Mouse (Mus musculus) MEL (cell line): ENCODE measurements at regions not wholly inside any gene's neighbourhood (a gene's known extent, or its start where the extent isn't known, plus 50 kb on each side); places are given as distances from the start of the nearest gene placed in this dataset.

ENCODE experiments used
- DNase-seq: peaks from one replicate; pipeline ENCODE4 v3.0.0; 2011; ENCODE audit warnings: low read depth, low spot score
- H3K27ac ChIP-seq: 2 replicates; pipeline ENCODE4 v1.5.1; 2012; ENCODE audit warnings: low read depth, mild to moderate bottlenecking, control low read depth, low read length, moderate library complexity; ENCODE audit not compliant: control insufficient read depth
- H3K27me3 ChIP-seq, 2 experiments: fragments of 150-350 bp in 1 of 2; sonication (generic) in 1 of 2; 2 replicates each; pipeline ENCODE4 v1.6.1; 2012; ENCODE audit warnings: low read length in 2 of 2, mild to moderate bottlenecking in 2 of 2, improper control_type of control experiment in 1 of 2, moderate library complexity in 1 of 2; ENCODE audit not compliant: insufficient read depth in 2 of 2, control insufficient read depth in 1 of 2
- H3K36me3 ChIP-seq, 2 experiments: 2 replicates each; pipeline ENCODE4 v1.6.1; 2012 to 2014; ENCODE audit warnings: low read length in 2 of 2, improper control_type of control experiment in 1 of 2, inconsistent platforms in 1 of 2, mild to moderate bottlenecking in 1 of 2; ENCODE audit not compliant: insufficient read depth in 2 of 2, control insufficient read depth in 1 of 2
- H3K4me1 ChIP-seq, 2 experiments: fragments of 150-350 bp in 1 of 2; sonication (generic) in 1 of 2; 2 replicates each; pipeline ENCODE4 v1.6.1; 2012; ENCODE audit warnings: low read length in 2 of 2, improper control_type of control experiment in 1 of 2, mild to moderate bottlenecking in 1 of 2; ENCODE audit not compliant: insufficient read depth in 2 of 2, control insufficient read depth in 1 of 2
- H3K4me3 ChIP-seq, 2 experiments: fragments of 150-350 bp in 1 of 2; sonication (generic) in 1 of 2; 2 replicates each; pipeline ENCODE4 v1.5.1; 2012; ENCODE audit warnings: low read depth in 2 of 2, low read length in 2 of 2, mild to moderate bottlenecking in 2 of 2, moderate library complexity in 2 of 2, control low read depth in 1 of 2, improper control_type of control experiment in 1 of 2; ENCODE audit not compliant: control insufficient read depth in 1 of 2, insufficient read depth in 1 of 2
- H3K79me2 ChIP-seq: 2 replicates; pipeline ENCODE4 v1.6.1; 2012; ENCODE audit warnings: mild to moderate bottlenecking, low read length, moderate library complexity; ENCODE audit not compliant: control insufficient read depth, poor library complexity, insufficient read depth
- H3K9ac ChIP-seq: 2 replicates; pipeline ENCODE4 v1.6.1; 2012; ENCODE audit warnings: low read depth, mild to moderate bottlenecking, control low read depth, low read length, moderate library complexity; ENCODE audit not compliant: control insufficient read depth, poor library complexity, severe bottlenecking
- H3K9me3 ChIP-seq: fragments of 150-350 bp; sonication (generic); replicated peaks from 2 replicates; pipeline ENCODE4 v1.6.1; 2012; ENCODE audit warnings: mild to moderate bottlenecking, low read length, improper control_type of control experiment, moderate library complexity; ENCODE audit not compliant: insufficient read depth
- CTCF ChIP-seq, 3 experiments: IDR thresholded peaks in 2 of 3; conservative IDR thresholded peaks in 1 of 3; 2 replicates each; pipeline ENCODE4 v1.5.1; 2011 to 2012; ENCODE audit warnings: low read length in 3 of 3, low read depth in 2 of 3, mild to moderate bottlenecking in 2 of 3, improper control_type of control experiment in 1 of 3, inconsistent platforms in 1 of 3, mixed read lengths in 1 of 3, moderate library complexity in 1 of 3; ENCODE audit not compliant: control insufficient read depth in 1 of 3, insufficient read depth in 1 of 3, poor library complexity in 1 of 3, severe bottlenecking in 1 of 3
- EP300 ChIP-seq, 2 experiments: IDR thresholded peaks; 2 replicates each; pipeline ENCODE4 v1.6.1; 2011; ENCODE audit warnings: improper control_type of control experiment in 2 of 2, low read length in 2 of 2, low read depth in 1 of 2, mild to moderate bottlenecking in 1 of 2
- ETS1 ChIP-seq: IDR thresholded peaks from 2 replicates; pipeline ENCODE4 v1.6.1; 2012; ENCODE audit warnings: low read depth, mild to moderate bottlenecking, inconsistent platforms, low read length, improper control_type of control experiment, moderate library complexity
- GATA1 ChIP-seq: IDR thresholded peaks from 2 replicates; pipeline ENCODE4 v1.6.1; 2011; ENCODE audit warnings: low read depth, low read length, improper control_type of control experiment
- KAT2A ChIP-seq: conservative IDR thresholded peaks from 2 replicates; pipeline ENCODE4 v1.6.1; 2012; ENCODE audit warnings: low read depth, low read length, improper control_type of control experiment, inconsistent platforms
- MAFK ChIP-seq: IDR thresholded peaks from 2 replicates; pipeline ENCODE4 v1.6.1; 2011; ENCODE audit warnings: low read depth, mild to moderate bottlenecking, low read length, improper control_type of control experiment, borderline replicate concordance
- MAX ChIP-seq: IDR thresholded peaks from 2 replicates; pipeline ENCODE4 v1.6.1; 2011; ENCODE audit warnings: low read length, improper control_type of control experiment
- MEF2A ChIP-seq: IDR thresholded peaks from 2 replicates; pipeline ENCODE4 v1.6.1; 2014; ENCODE audit warnings: low read depth, mild to moderate bottlenecking, inconsistent platforms, low read length, improper control_type of control experiment; ENCODE audit not compliant: poor library complexity, insufficient replicate concordance, severe bottlenecking; ENCODE audit errors: extremely low read depth
- MXI1 ChIP-seq: IDR thresholded peaks from 2 replicates; pipeline ENCODE4 v1.6.1; 2011; ENCODE audit warnings: mild to moderate bottlenecking, low read depth, low read length, improper control_type of control experiment
- MYC ChIP-seq: IDR thresholded peaks from 2 replicates; pipeline ENCODE4 v1.6.1; 2011; ENCODE audit warnings: low read depth, mild to moderate bottlenecking, low read length, improper control_type of control experiment, moderate library complexity
- POLR2AphosphoS5 ChIP-seq: IDR thresholded peaks from 2 replicates; pipeline ENCODE4 v1.6.1; 2012; ENCODE audit warnings: low read depth, borderline replicate concordance, mild to moderate bottlenecking, inconsistent platforms, low read length, moderate library complexity, mixed read lengths
- RAD21 ChIP-seq: IDR thresholded peaks from 2 replicates; pipeline ENCODE4 v1.6.1; 2011; ENCODE audit warnings: mild to moderate bottlenecking, low read depth, low read length, improper control_type of control experiment
- RCOR1 ChIP-seq: IDR thresholded peaks from 2 replicates; pipeline ENCODE4 v1.6.1; 2012; ENCODE audit warnings: low read depth, mild to moderate bottlenecking, inconsistent platforms, low read length, improper control_type of control experiment
- SMC3 ChIP-seq: IDR thresholded peaks from 2 replicates; pipeline ENCODE4 v1.6.1; 2011; ENCODE audit warnings: low read depth, low read length, improper control_type of control experiment
- TAL1 ChIP-seq: IDR thresholded peaks from 2 replicates; pipeline ENCODE4 v1.6.1; 2012; ENCODE audit warnings: mild to moderate bottlenecking, inconsistent platforms, low read length, moderate library complexity, mixed read lengths
- TBP ChIP-seq: IDR thresholded peaks from 2 replicates; pipeline ENCODE4 v1.8.0; 2011; ENCODE audit warnings: low read depth, low read length, improper control_type of control experiment
- TCF12 ChIP-seq: IDR thresholded peaks from 2 replicates; pipeline ENCODE4 v1.6.1; 2014; ENCODE audit warnings: low read depth, mild to moderate bottlenecking, inconsistent platforms, low read length, improper control_type of control experiment, moderate library complexity
- USF2 ChIP-seq, 2 experiments: IDR thresholded peaks; 2 replicates each; pipeline ENCODE4 v1.6.1; 2011 to 2012; ENCODE audit warnings: improper control_type of control experiment in 2 of 2, low read length in 2 of 2, borderline replicate concordance in 1 of 2, inconsistent platforms in 1 of 2, low read depth in 1 of 2, mild to moderate bottlenecking in 1 of 2; ENCODE audit not compliant: insufficient read depth in 1 of 2
- ZMIZ1 ChIP-seq: IDR thresholded peaks from 2 replicates; pipeline ENCODE4 v1.6.1; 2012; ENCODE audit warnings: low read depth, mild to moderate bottlenecking, inconsistent platforms, low read length, improper control_type of control experiment, moderate library complexity

DNA sequence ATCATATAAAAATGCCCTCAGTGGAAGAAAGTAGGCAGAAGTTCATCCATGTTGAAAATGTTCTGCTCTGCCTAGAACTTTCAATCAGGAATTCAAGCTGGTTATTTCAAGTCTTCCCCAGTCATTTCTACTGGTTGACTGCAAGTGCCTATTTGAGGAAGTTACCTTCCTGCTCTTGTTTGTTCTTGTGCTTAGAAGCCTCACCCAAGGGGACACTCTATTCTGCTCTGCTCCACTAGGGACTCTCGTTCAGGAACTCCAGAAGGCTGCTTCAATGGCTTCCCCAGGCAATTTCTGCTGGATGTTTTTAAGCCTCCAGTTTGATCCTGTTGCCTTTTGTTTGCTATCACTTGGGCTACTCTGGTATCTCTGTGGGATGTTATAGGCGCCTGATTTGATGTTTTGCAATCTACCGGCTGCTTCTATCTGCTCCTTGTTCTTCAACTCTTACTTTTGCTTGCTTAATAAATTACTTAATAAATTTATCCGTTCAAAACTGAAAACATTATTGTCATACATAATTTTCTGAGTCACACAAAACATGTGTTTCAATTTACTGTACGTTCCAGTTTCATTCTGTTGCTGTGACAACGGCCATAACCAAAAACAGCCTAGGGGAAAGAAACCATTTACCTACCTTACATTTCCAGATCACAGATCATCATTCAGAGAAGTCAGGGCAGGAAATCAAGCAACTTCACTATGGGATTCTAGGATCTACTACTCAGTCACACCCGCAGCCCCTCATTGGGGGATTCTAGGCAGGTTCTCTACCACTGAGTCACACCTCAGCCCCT, 71.4 kb upstream of the Foxk1 start:
- H3K27ac ChIP-seq = no peak overlapping the region
- no peaks in the 10 kb centered on the region for H3K27me3 ChIP-seq
- H3K4me3 ChIP-seq = no peak overlapping the region
- no peaks in the 10 kb centered on the region for H3K36me3 ChIP-seq
- H3K9ac ChIP-seq = no peak overlapping the region
- no peaks in the 10 kb centered on the region for H3K9me3 ChIP-seq
- no peaks in the 10 kb centered on the region for H3K79me2 ChIP-seq
- peak; percentile 6 for DNase-seq
- TF ChIP-seq ZMIZ1 = no peak
- TF ChIP-seq TAL1 = no peak
- TF ChIP-seq POLR2AphosphoS5 = no peak
- TF ChIP-seq MYC = no peak
- no peak for TF ChIP-seq KAT2A
- no peaks in the 10 kb centered on the region for H3K4me1 ChIP-seq

DNA sequence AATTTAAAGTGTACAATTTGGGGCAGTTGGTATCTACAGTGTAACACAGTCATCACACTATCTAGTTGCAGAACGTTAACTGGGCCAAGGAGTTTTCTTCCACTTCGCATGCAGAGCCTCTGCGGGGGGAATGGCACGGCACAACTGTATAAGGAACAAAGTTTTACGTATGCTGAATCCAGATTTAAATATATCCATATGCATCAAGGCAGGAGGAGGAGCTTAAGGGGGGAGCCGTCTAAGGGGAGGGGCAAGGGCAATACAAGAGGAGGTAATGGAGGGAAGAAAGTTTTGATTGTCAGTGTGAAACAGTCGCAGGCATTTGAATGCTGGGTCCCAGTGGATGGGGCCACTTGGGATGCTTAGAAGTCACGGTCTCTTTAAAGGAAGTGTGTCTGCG, 68.6 kb upstream of the Foxk1 start:
- no peak overlapping the region for H3K27ac ChIP-seq
- H3K36me3 ChIP-seq = no peaks in the 10 kb centered on the region
- no peaks in the 10 kb centered on the region for H3K4me1 ChIP-seq
- no peak overlapping the region for H3K4me3 ChIP-seq
- H3K9ac ChIP-seq = no peak overlapping the region
- TF ChIP-seq RCOR1 = no peak
- TF ChIP-seq TBP = no peak
- TF ChIP-seq MXI1 = no peak
- no peak for TF ChIP-seq MAX
- no peak for TF ChIP-seq EP300 (IDR thresholded peaks at IDR 0.05; ENCODE audit: low read depth in 1 of 2, low read length in 2 of 2)
- TF ChIP-seq TCF12 = no peak
- TF ChIP-seq SMC3 = no peak
- no peak for TF ChIP-seq MEF2A
- TF ChIP-seq GATA1 = no peak
- no peak for TF ChIP-seq RAD21
- no peak for TF ChIP-seq CTCF (IDR thresholded peaks at IDR 0.05 in 2 of 3, conservative IDR thresholded peaks at IDR 0.05 in 1 of 3; ENCODE audit: control insufficient read depth in 1 of 3, insufficient read depth in 1 of 3, low read depth in 2 of 3, low read length in 3 of 3, poor library complexity in 1 of 3, severe bottlenecking in 1 of 3)
- no peak for TF ChIP-seq ETS1
- TF ChIP-seq MAFK = no peak
- no peak for TF ChIP-seq USF2 (IDR thresholded peaks at IDR 0.05; ENCODE audit: borderline replicate concordance in 1 of 2, insufficient read depth in 1 of 2, low read depth in 1 of 2, low read length in 2 of 2)
- no peaks in the 10 kb centered on the region for H3K9me3 ChIP-seq
- DNase-seq = no peak
- H3K79me2 ChIP-seq = no peaks in the 10 kb centered on the region
- H3K27me3 ChIP-seq = no peaks in the 10 kb centered on the region
